Mouse (Mus musculus) erythroblast, embryonic 14.5 days (primary cell): Measurements from ENCODE around the gene Fbxl2.

Experiments used
- GATA1 ChIP-seq: IDR thresholded peaks from 2 replicates; pipeline ENCODE4 v1.6.1; 2012; ENCODE audit warnings: low read length, inconsistent platforms, mixed read lengths
- TAL1 ChIP-seq: IDR thresholded peaks from 3 replicates; pipeline ENCODE4 v1.6.1; 2012; ENCODE audit warnings: low read length, inconsistent platforms, mixed read lengths

DNA sequence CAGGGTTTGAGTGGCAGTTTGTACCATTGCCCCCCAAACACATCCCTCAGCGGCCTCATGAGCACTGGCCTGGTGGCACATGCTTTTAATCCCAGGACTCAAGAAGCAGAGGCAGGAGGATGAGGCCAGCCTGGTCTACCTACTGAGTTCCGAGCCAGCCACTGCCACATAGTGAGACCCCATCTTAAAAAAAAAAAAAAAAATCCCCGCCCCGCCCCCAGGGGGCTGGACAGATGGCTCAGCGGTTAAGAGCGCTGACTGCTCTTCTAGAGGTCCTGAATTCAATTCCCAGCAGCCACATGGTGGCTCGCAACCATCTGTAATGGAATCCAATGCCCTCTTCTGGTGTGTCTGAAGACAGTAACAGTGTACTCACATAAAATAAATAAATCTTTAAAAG, 4.1 kb upstream of the Fbxl2 start:
- TF ChIP-seq GATA1 (no peak), TAL1 (no peak)
